Mouse (Mus musculus): Measurements from ENCODE around the gene Guca1a. TPM values are rescaled to one million over a fixed set of nuclear protein-coding genes. Genes with fewer than 3 reads are reported as not detected.
A peak's percentile ranks its signal among the peaks of the same experiment; 100 is the strongest.

The Guca1a gene
- polyA plus RNA-seq, 1 experiment from 2014 or later: 3.1 TPM

- no peak for DNase-seq (ENCODE audit: low spot score)
- Histone ChIP-seq H3K4me3 (ENCODE audit: low read depth, low read length) (no peak overlapping the region), H3K9ac (ENCODE audit: low read length) (no peak overlapping the region), H3K4me1 (replicated peaks; ENCODE audit: control insufficient read depth, insufficient read depth, low read length) (no peaks in the 10 kb centered on the region), H3K36me3 (ENCODE audit: control insufficient read depth, insufficient read depth, low read length) (peaks cover 50% of the 10 kb centered on the region), H3K9me3 (ENCODE audit: control insufficient read depth, low read length) (0 out of 2 replicates have a peak, but pooled peaks cover 4% of the 10 kb centered on the region), H3K27ac (ENCODE audit: low read depth) (no peak overlapping the region), H3K27me3 (replicated peaks; ENCODE audit: control insufficient read depth, insufficient read depth, low read length) (no peaks in the 10 kb centered on the region), H3K4me2 (ENCODE audit: low read length) (no peak overlapping the region)
- ATAC-seq (replicated peaks; ENCODE audit: low FRiP score, low TSS enrichment, low read depth): no peak
- WGBS: 87% methylated on average over 11 of the region's 11 CpGs
Observed at GRCm38 (mm10) chr17:47381917-47382316, 18.5 kb downstream of the Guca1a start.

- DNase-seq (ENCODE audit: low spot score) (no peak), ATAC-seq (replicated peaks; ENCODE audit: low FRiP score, low TSS enrichment, low read depth) (no peak)
- Histone ChIP-seq H3K9ac (ENCODE audit: low read length) (no peak overlapping the region), H3K27me3 (replicated peaks; ENCODE audit: control insufficient read depth, insufficient read depth, low read length) (no peaks in the 10 kb centered on the region), H3K9me3 (ENCODE audit: control insufficient read depth, low read length) (no peaks in the 10 kb centered on the region), H3K4me1 (replicated peaks; ENCODE audit: control insufficient read depth, insufficient read depth, low read length) (no peaks in the 10 kb centered on the region), H3K36me3 (ENCODE audit: control insufficient read depth, insufficient read depth, low read length) (peaks cover 86% of the 10 kb centered on the region), H3K4me2 (ENCODE audit: low read length) (no peak overlapping the region), H3K4me3 (ENCODE audit: low read depth, low read length) (no peak overlapping the region), H3K27ac (ENCODE audit: low read depth) (no peak overlapping the region)
- 82% methylated on average over 15 of the region's 15 CpGs for WGBS
Observed at GRCm38 (mm10) chr17:47378133-47378532, 22.3 kb downstream of the Guca1a start.

- Histone ChIP-seq H3K4me2 (ENCODE audit: low read length) (no peak overlapping the region), H3K27me3 (replicated peaks; ENCODE audit: control insufficient read depth, insufficient read depth, low read length) (no peaks in the 10 kb centered on the region), H3K9ac (ENCODE audit: low read length) (no peak overlapping the region), H3K27ac (ENCODE audit: low read depth) (no peak overlapping the region), H3K36me3 (ENCODE audit: control insufficient read depth, insufficient read depth, low read length) (peaks cover 95% of the 10 kb centered on the region), H3K4me3 (ENCODE audit: low read depth, low read length) (no peak overlapping the region), H3K9me3 (ENCODE audit: control insufficient read depth, low read length) (no peaks in the 10 kb centered on the region), H3K4me1 (replicated peaks; ENCODE audit: control insufficient read depth, insufficient read depth, low read length) (no peaks in the 10 kb centered on the region)
- no peak for DNase-seq (ENCODE audit: low spot score)
- no peak for ATAC-seq (replicated peaks; ENCODE audit: low FRiP score, low TSS enrichment, low read depth)
- WGBS: 89% methylated on average over 6 of the region's 6 CpGs
Observed at GRCm38 (mm10) chr17:47376779-47377280, 23.6 kb downstream of the Guca1a start.

- Histone ChIP-seq H3K4me3 (ENCODE audit: low read depth, low read length) (no peak overlapping the region), H3K36me3 (ENCODE audit: control insufficient read depth, insufficient read depth, low read length) (peaks cover 67% of the 10 kb centered on the region), H3K9ac (ENCODE audit: low read length) (no peak overlapping the region), H3K27me3 (replicated peaks; ENCODE audit: control insufficient read depth, insufficient read depth, low read length) (no peaks in the 10 kb centered on the region), H3K4me2 (ENCODE audit: low read length) (no peak overlapping the region), H3K27ac (ENCODE audit: low read depth) (no peak overlapping the region), H3K4me1 (replicated peaks; ENCODE audit: control insufficient read depth, insufficient read depth, low read length) (peaks cover 5% of the 10 kb centered on the region; the same call in 1 of the 2 replicates), H3K9me3 (ENCODE audit: control insufficient read depth, low read length) (no peaks in the 10 kb centered on the region)
- DNase-seq (ENCODE audit: low spot score): no peak
- no peak for ATAC-seq (replicated peaks; ENCODE audit: low FRiP score, low TSS enrichment, low read depth)
- WGBS: 87% methylated on average over 6 of the region's 6 CpGs
Observed at GRCm38 (mm10) chr17:47373991-47374390, 26.4 kb downstream of the Guca1a start.

- Histone ChIP-seq H3K4me2 (ENCODE audit: low read length) (no peak overlapping the region), H3K9ac (ENCODE audit: low read length) (no peak overlapping the region), H3K9me3 (ENCODE audit: control insufficient read depth, low read length) (no peaks in the 10 kb centered on the region), H3K27ac (ENCODE audit: low read depth) (no peak overlapping the region), H3K27me3 (replicated peaks; ENCODE audit: control insufficient read depth, insufficient read depth, low read length) (0 out of 2 replicates have a peak, but pooled peaks cover 3% of the 10 kb centered on the region), H3K4me1 (replicated peaks; ENCODE audit: control insufficient read depth, insufficient read depth, low read length) (peaks cover 5% of the 10 kb centered on the region; the same call in 1 of the 2 replicates), H3K4me3 (ENCODE audit: low read depth, low read length) (no peak overlapping the region), H3K36me3 (ENCODE audit: control insufficient read depth, insufficient read depth, low read length) (peaks cover 43% of the 10 kb centered on the region)
- peak; percentile 74 for DNase-seq (ENCODE audit: low spot score)
- 8% methylated on average over 4 of the region's 4 CpGs for WGBS
- peak; percentile 83 for ATAC-seq (replicated peaks; ENCODE audit: low FRiP score, low TSS enrichment, low read depth)
Observed at GRCm38 (mm10) chr17:47371451-47371850, 28.9 kb downstream of the Guca1a start.

- H3K9ac ChIP-seq (ENCODE audit: low read length): peak overlapping the region; percentile 65
- peak overlapping the region; percentile 84 for H3K4me3 ChIP-seq (ENCODE audit: low read depth, low read length)
- H3K4me2 ChIP-seq (ENCODE audit: low read length): peak overlapping the region; percentile 74
- peak; percentile 20; the same call in 1 of the 2 replicates for ATAC-seq (replicated peaks; ENCODE audit: low FRiP score, low TSS enrichment, low read depth)
- peak; percentile 54 for DNase-seq (ENCODE audit: low spot score)
- peaks cover 21% of the 10 kb centered on the region for H3K36me3 ChIP-seq (ENCODE audit: control insufficient read depth, insufficient read depth, low read length)
- 2% methylated on average over 20 of the region's 20 CpGs for WGBS
- 0 out of 2 replicates have a peak, but pooled peaks cover 3% of the 10 kb centered on the region for H3K27me3 ChIP-seq (replicated peaks; ENCODE audit: control insufficient read depth, insufficient read depth, low read length)
- peaks cover 5% of the 10 kb centered on the region; the same call in 1 of the 2 replicates for H3K4me1 ChIP-seq (replicated peaks; ENCODE audit: control insufficient read depth, insufficient read depth, low read length)
- no peaks in the 10 kb centered on the region for H3K9me3 ChIP-seq (ENCODE audit: control insufficient read depth, low read length)
- H3K27ac ChIP-seq (ENCODE audit: low read depth): peak overlapping the region; percentile 67
Observed at GRCm38 (mm10) chr17:47369087-47369443, 31.3 kb downstream of the Guca1a start.

GRCm38 (mm10) chr17:47368401-47369086 is 31.8 kb downstream of the Guca1a start, which contains the start of gene Mrps10:
Gene Mrps10 (plus strand): TSS chr17:47368887.
- DNase-seq (ENCODE audit: low spot score) (peak; percentile 92), ATAC-seq (replicated peaks; ENCODE audit: low FRiP score, low TSS enrichment, low read depth) (peak; percentile 87)
- Histone ChIP-seq H3K4me1 (replicated peaks; ENCODE audit: control insufficient read depth, insufficient read depth, low read length) (peaks cover 5% of the 10 kb centered on the region; the same call in 1 of the 2 replicates), H3K27me3 (replicated peaks; ENCODE audit: control insufficient read depth, insufficient read depth, low read length) (0 out of 2 replicates have a peak, but pooled peaks cover 3% of the 10 kb centered on the region), H3K4me3 (ENCODE audit: low read depth, low read length) (peak within 1 kb of the TSS; percentile 84), H3K27ac (ENCODE audit: low read depth) (peak within 1 kb of the TSS; percentile 67), H3K9ac (ENCODE audit: low read length) (peak within 1 kb of the TSS; percentile 65), H3K9me3 (ENCODE audit: control insufficient read depth, low read length) (no peaks in the 10 kb centered on the region), H3K4me2 (ENCODE audit: low read length) (peak within 1 kb of the TSS; percentile 74), H3K36me3 (ENCODE audit: control insufficient read depth, insufficient read depth, low read length) (peaks cover 16% of the 10 kb centered on the region)
- 4% methylated on average over 35 of the region's 35 CpGs for WGBS

- Histone ChIP-seq H3K4me2 (ENCODE audit: low read length) (no peak overlapping the region), H3K9ac (ENCODE audit: low read length) (no peak overlapping the region), H3K36me3 (ENCODE audit: control insufficient read depth, insufficient read depth, low read length) (peaks cover 45% of the 10 kb centered on the region), H3K27ac (ENCODE audit: low read depth) (no peak overlapping the region), H3K4me3 (ENCODE audit: low read depth, low read length) (no peak overlapping the region), H3K9me3 (ENCODE audit: control insufficient read depth, low read length) (no peaks in the 10 kb centered on the region), H3K27me3 (replicated peaks; ENCODE audit: control insufficient read depth, insufficient read depth, low read length) (no peaks in the 10 kb centered on the region), H3K4me1 (replicated peaks; ENCODE audit: control insufficient read depth, insufficient read depth, low read length) (no peaks in the 10 kb centered on the region)
- ATAC-seq (replicated peaks; ENCODE audit: low FRiP score, low TSS enrichment, low read depth): no peak
- WGBS: 86% methylated on average over 11 of the region's 11 CpGs
- no peak for DNase-seq (ENCODE audit: low spot score)
Observed at GRCm38 (mm10) chr17:47361343-47361742, 39.0 kb downstream of the Guca1a start.
